Mouse (Mus musculus) neural tube, embryonic 10.5 days (tissue): Measurements from ENCODE around the gene Tcte1.

Source experiments
- DNase-seq: peaks from one replicate; pipeline ENCODE4 v3.0.0-alpha.2; 2017; ENCODE audit warnings: low spot score; ENCODE audit errors: extremely low spot score

Gene Tcte1

GRCm38 (mm10) chr17:45523263-45523662, at the start of gene Tcte1:
Tcte1 (plus strand) TSS chr17:45523434.
- DNase-seq = peak; percentile 65

GRCm38 (mm10) chr17:45473667-45474066, 49.6 kb upstream of the Tcte1 start:
- no peak for DNase-seq

GRCm38 (mm10) chr17:45474146-45474545, 49.1 kb upstream of the Tcte1 start:
- no peak for DNase-seq

GRCm38 (mm10) chr17:45474669-45475465, 48.4 kb upstream of the Tcte1 start, which contains the start of gene Spats1:
Spats1 (minus strand) TSS chr17:45475415.
- peak; percentile 61 for DNase-seq

GRCm38 (mm10) chr17:45478234-45478825, 44.9 kb upstream of the Tcte1 start:
- peak; percentile 91 for DNase-seq

- DNase-seq = no peak
Observed at GRCm38 (mm10) chr17:45480429-45480828, 42.8 kb upstream of the Tcte1 start.

GRCm38 (mm10) chr17:45485581-45485980, 37.7 kb upstream of the Tcte1 start:
- no peak for DNase-seq

GRCm38 (mm10) chr17:45487216-45487615, 36.0 kb upstream of the Tcte1 start:
- DNase-seq = no peak

GRCm38 (mm10) chr17:45488321-45489254, 34.6 kb upstream of the Tcte1 start:
- no peak for DNase-seq

GRCm38 (mm10) chr17:45489736-45490135, 33.5 kb upstream of the Tcte1 start:
- DNase-seq = no peak

- DNase-seq = no peak
Observed at GRCm38 (mm10) chr17:45490532-45491154, 32.6 kb upstream of the Tcte1 start.

- DNase-seq = no peak
Observed at GRCm38 (mm10) chr17:45495398-45495797, 27.8 kb upstream of the Tcte1 start.

GRCm38 (mm10) chr17:45498397-45498796, 24.8 kb upstream of the Tcte1 start:
- DNase-seq = no peak

- DNase-seq = no peak
Observed at GRCm38 (mm10) chr17:45499516-45499915, 23.7 kb upstream of the Tcte1 start.

GRCm38 (mm10) chr17:45500981-45501380, 22.3 kb upstream of the Tcte1 start:
- DNase-seq = no peak

GRCm38 (mm10) chr17:45502324-45502723, 20.9 kb upstream of the Tcte1 start:
- no peak for DNase-seq

GRCm38 (mm10) chr17:45503301-45503973, 19.8 kb upstream of the Tcte1 start:
- DNase-seq = no peak

- no peak for DNase-seq
Observed at GRCm38 (mm10) chr17:45505941-45506465, 17.2 kb upstream of the Tcte1 start.

GRCm38 (mm10) chr17:45506700-45507189, 16.5 kb upstream of the Tcte1 start, which contains the start of gene Aars2:
Aars2 (plus strand) TSS chr17:45506841.
- DNase-seq = peak; percentile 97

GRCm38 (mm10) chr17:45510871-45511270, 12.4 kb upstream of the Tcte1 start:
- no peak for DNase-seq
